Mouse (Mus musculus) G1E (cell line): ENCODE measurements at regions not wholly inside any gene's neighbourhood (a gene's known extent, or its start where the extent isn't known, plus 50 kb on each side); places are given as distances from the start of the nearest gene placed in this dataset.

Source experiments
- ATAC-seq: 2 replicates; pipeline ENCODE4 v1.8.0; 2016; ENCODE audit warnings: mild to moderate bottlenecking; ENCODE audit not compliant: insufficient number of reproducible peaks, poor library complexity, low FRiP score, severe bottlenecking; ENCODE audit errors: extremely low read depth
- DNase-seq: peaks from one replicate; pipeline ENCODE4 v3.0.0; 2012; ENCODE audit warnings: low spot score
- H3K27me3 ChIP-seq: 2 replicates; pipeline ENCODE4 v1.6.1; 2012; ENCODE audit warnings: mild to moderate bottlenecking, low read length, inconsistent platforms; ENCODE audit not compliant: insufficient read depth
- H3K36me3 ChIP-seq: replicated peaks from 2 replicates; pipeline ENCODE3; 2012; ENCODE audit warnings: mild to moderate bottlenecking, inconsistent platforms
- H3K4me1 ChIP-seq: 2 replicates; pipeline ENCODE4 v1.6.1; 2012; ENCODE audit warnings: low read depth, low read length, inconsistent platforms, mixed read lengths; ENCODE audit not compliant: insufficient read depth
- H3K4me3 ChIP-seq: 2 replicates; pipeline ENCODE4 v1.5.1; 2012; ENCODE audit warnings: low read depth, mild to moderate bottlenecking, inconsistent platforms, low read length, moderate library complexity, mixed read lengths
- H3K9me3 ChIP-seq: replicated peaks from 2 replicates; pipeline ENCODE4 v1.6.1; 2012; ENCODE audit warnings: inconsistent platforms
- CTCF ChIP-seq: IDR thresholded peaks from 2 replicates; pipeline ENCODE4 v1.5.1; 2012; ENCODE audit warnings: low read depth, low read length, inconsistent platforms, mixed read lengths
- GATA1 ChIP-seq: IDR thresholded peaks from 2 replicates; pipeline ENCODE4 v1.6.1; 2012; ENCODE audit warnings: borderline replicate concordance, low read length, inconsistent platforms, mixed read lengths
- GATA2 ChIP-seq: IDR thresholded peaks from 2 replicates; pipeline ENCODE4 v1.6.1; 2012; ENCODE audit warnings: low read depth, low read length, inconsistent platforms, borderline replicate concordance
- POLR2AphosphoS5 ChIP-seq: IDR thresholded peaks from 2 replicates; pipeline ENCODE4 v1.6.1; 2012; ENCODE audit warnings: low read depth, low read length, inconsistent platforms; ENCODE audit not compliant: insufficient replicate concordance
- TAL1 ChIP-seq: conservative IDR thresholded peaks from 2 replicates; pipeline ENCODE4 v1.6.1; 2012; ENCODE audit warnings: low read depth, low read length, inconsistent platforms, mixed read lengths

DNA sequence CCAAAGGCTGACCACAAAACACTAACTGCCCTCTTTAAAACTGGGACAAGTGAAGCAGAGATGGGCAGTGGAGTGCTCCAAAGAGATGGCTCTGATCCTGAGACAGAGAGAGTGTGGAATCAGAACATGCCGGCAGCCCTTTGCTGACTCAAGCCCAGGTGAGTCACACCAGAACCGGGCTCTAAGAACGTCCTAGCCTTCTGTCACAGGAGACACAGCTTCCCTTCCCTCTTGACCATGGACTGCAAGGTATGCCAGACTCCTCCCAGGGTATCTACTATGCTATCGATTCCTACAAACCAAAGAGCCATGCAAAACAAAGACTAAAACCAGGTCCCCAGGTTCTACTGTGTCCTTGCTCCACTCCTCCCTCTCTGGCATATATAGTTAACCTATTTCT lies 98.0 kb downstream of the Dhx15 start:
- no peak for ATAC-seq
- TF ChIP-seq GATA2 (no peak), CTCF (no peak)

DNA sequence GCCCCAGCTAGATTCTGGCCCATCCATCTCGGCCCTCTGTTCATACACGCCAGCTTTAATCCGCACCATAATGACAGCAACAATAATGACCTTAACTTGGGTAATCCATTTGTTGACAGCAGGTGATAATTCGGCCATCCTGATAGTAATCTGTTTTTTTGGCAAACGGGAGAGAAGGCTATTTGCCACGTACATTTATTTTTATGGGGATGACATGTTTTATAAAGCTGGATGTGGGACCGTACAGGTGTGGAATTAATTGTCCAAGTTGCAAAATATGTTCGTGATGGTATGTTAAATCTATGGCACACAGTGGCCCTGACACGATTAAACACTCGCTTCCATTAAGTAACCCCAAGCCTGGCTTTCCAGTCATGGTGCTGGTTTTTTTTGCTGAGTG lies 102.2 kb downstream of the Dhx15 start:
- Histone ChIP-seq H3K9me3 (0 out of 2 replicates have a peak, but pooled peaks cover 4% of the 10 kb centered on the region), H3K36me3 (no peaks in the 10 kb centered on the region), H3K4me3 (no peak overlapping the region), H3K4me1 (no peaks in the 10 kb centered on the region), H3K27me3 (no peaks in the 10 kb centered on the region)
- ATAC-seq (no peak), DNase-seq (no peak)
- no peak for TF ChIP-seq POLR2AphosphoS5
- TF ChIP-seq GATA2 = no peak
- TF ChIP-seq CTCF = no peak
- TF ChIP-seq GATA1 = no peak
- no peak for TF ChIP-seq TAL1

More for the DNA sequence above, 98.0 kb downstream of the Dhx15 start:
- no peaks in the 10 kb centered on the region for H3K27me3 ChIP-seq
- no peaks in the 10 kb centered on the region for H3K36me3 ChIP-seq
- H3K9me3 ChIP-seq = no peaks in the 10 kb centered on the region
- H3K4me1 ChIP-seq = no peaks in the 10 kb centered on the region
- H3K4me3 ChIP-seq = no peak overlapping the region
- no peak for DNase-seq

- no peak for DNase-seq
- Histone ChIP-seq H3K27me3 (no peaks in the 10 kb centered on the region), H3K9me3 (peaks cover 4% of the 10 kb centered on the region; the same call in 1 of the 2 replicates), H3K36me3 (no peaks in the 10 kb centered on the region), H3K4me3 (no peak overlapping the region), H3K4me1 (no peaks in the 10 kb centered on the region)
- TF ChIP-seq POLR2AphosphoS5 = no peak
- no peak for TF ChIP-seq CTCF
- TF ChIP-seq TAL1 = no peak
- no peak for TF ChIP-seq GATA2
- TF ChIP-seq GATA1 = no peak
- no peak for ATAC-seq
Observed at GRCm38 (mm10) chr5:52086766-52087429, 103.4 kb downstream of the Dhx15 start.

GRCm38 (mm10) chr5:52080268-52080667 lies 110.0 kb downstream of the Dhx15 start:
- DNase-seq (no peak), ATAC-seq (no peak)
- H3K4me3 ChIP-seq = no peak overlapping the region
- peaks cover 12% of the 10 kb centered on the region for H3K9me3 ChIP-seq
- TF ChIP-seq TAL1 (no peak), GATA1 (no peak), CTCF (no peak), POLR2AphosphoS5 (no peak), GATA2 (no peak)
- H3K27me3 ChIP-seq = no peaks in the 10 kb centered on the region
- no peaks in the 10 kb centered on the region for H3K4me1 ChIP-seq
- H3K36me3 ChIP-seq = no peaks in the 10 kb centered on the region

DNA sequence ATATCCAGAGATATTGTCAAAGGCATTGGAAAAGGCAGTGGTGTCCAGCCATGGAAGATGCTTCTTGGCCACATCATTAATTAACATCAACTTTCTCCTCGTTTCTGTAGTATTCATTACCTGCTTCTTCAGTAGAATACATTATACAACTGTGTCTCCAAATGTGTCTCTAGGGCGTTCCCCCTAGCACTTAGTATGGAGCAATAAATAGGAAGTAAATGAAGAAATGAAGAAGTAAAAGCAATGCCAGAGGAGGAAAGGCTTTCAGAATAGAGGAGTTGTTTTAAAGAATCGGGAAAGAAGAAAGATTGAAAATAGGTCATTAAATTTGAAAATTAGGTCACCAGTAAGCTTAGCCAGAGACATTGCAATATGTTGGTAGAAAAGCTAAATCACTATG lies 112.6 kb downstream of the Dhx15 start:
- ATAC-seq (no peak), DNase-seq (no peak)
- Histone ChIP-seq H3K27me3 (no peaks in the 10 kb centered on the region), H3K4me1 (no peaks in the 10 kb centered on the region), H3K9me3 (peaks cover 14% of the 10 kb centered on the region), H3K36me3 (no peaks in the 10 kb centered on the region), H3K4me3 (no peak overlapping the region)
- no peak for TF ChIP-seq GATA1
- no peak for TF ChIP-seq POLR2AphosphoS5

DNA sequence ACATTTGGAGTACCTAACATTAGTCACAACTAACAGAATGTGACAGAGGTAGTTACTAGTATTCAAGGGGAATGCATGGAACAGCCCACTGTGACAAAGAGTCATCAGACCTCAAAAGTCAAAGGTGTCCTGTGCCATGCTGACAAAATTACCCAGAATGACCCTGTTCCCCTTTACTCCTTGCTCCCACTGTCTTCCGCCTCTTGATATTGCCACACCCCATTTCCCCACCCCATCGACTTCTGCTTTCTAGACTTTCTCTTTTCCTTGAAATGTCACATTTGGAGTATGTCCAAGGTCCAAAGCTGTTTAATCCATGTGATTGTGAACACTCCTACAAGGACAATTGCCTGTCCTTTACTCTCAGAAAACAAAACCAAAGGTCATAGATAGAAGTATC lies 115.2 kb downstream of the Dhx15 start:
- DNase-seq (no peak), ATAC-seq (no peak)
- TF ChIP-seq GATA2 = no peak
- TF ChIP-seq CTCF = no peak
- no peak for TF ChIP-seq TAL1
- TF ChIP-seq POLR2AphosphoS5 = no peak
- no peak for TF ChIP-seq GATA1
- 0 out of 2 replicates have a peak, but pooled peaks cover 6% of the 10 kb centered on the region for H3K9me3 ChIP-seq
- H3K4me3 ChIP-seq = no peak overlapping the region
- no peaks in the 10 kb centered on the region for H3K4me1 ChIP-seq
- no peaks in the 10 kb centered on the region for H3K27me3 ChIP-seq
- no peaks in the 10 kb centered on the region for H3K36me3 ChIP-seq
